Mouse (Mus musculus) forebrain, embryonic 11.5 days (tissue): ENCODE measurements around the gene Cep295nl. TPM values are rescaled to one million over a fixed set of nuclear protein-coding genes. Genes with fewer than 3 reads are reported as not detected.

Experiments used
- ATAC-seq: fragments of 200-750 bp; cut with Nextera tagmentation; replicated peaks from 2 replicates; pipeline ENCODE4 v1.8.0; 2017; ENCODE audit warnings: moderate TSS enrichment; ENCODE audit not compliant: low FRiP score
- DNase-seq: peaks from one replicate; pipeline ENCODE4 v3.0.0-alpha.2; 2017; ENCODE audit warnings: low spot score
- H3K27ac ChIP-seq: fragments of 300-500 bp; sonication (generic); 2 replicates; pipeline ENCODE4 v1.5.1; 2014; ENCODE audit warnings: low read depth, low read length
- H3K27me3 ChIP-seq: fragments of 300-500 bp; sonication (generic); 2 replicates; pipeline ENCODE4 v1.6.1; 2014; ENCODE audit warnings: mild to moderate bottlenecking, low read length, mixed read lengths; ENCODE audit not compliant: control insufficient read depth, insufficient read depth
- H3K36me3 ChIP-seq: fragments of 300-500 bp; sonication (generic); 2 replicates; pipeline ENCODE4 v1.6.1; 2014; ENCODE audit warnings: mild to moderate bottlenecking, low read length, moderate library complexity, mixed read lengths; ENCODE audit not compliant: control insufficient read depth, insufficient read depth
- H3K4me1 ChIP-seq: fragments of 300-500 bp; sonication (generic); replicated peaks from 2 replicates; pipeline ENCODE4 v1.6.1; 2014; ENCODE audit warnings: low read length, mixed read lengths; ENCODE audit not compliant: control insufficient read depth, insufficient read depth
- H3K4me2 ChIP-seq: fragments of 300-500 bp; sonication (generic); 2 replicates; pipeline ENCODE4 v1.6.1; 2014; ENCODE audit warnings: low read depth, mild to moderate bottlenecking, low read length, moderate library complexity, mixed read lengths; ENCODE audit not compliant: severe bottlenecking
- H3K4me3 ChIP-seq: fragments of 300-500 bp; sonication (generic); 2 replicates; pipeline ENCODE4 v1.5.1; 2014; ENCODE audit warnings: low read depth, low read length
- H3K9ac ChIP-seq: fragments of 300-500 bp; sonication (generic); 2 replicates; pipeline ENCODE4 v1.6.1; 2014; ENCODE audit warnings: low read length
- H3K9me3 ChIP-seq: fragments of 300-500 bp; sonication (generic); 2 replicates; pipeline ENCODE4 v1.6.1; 2016; ENCODE audit warnings: low read length, mixed read lengths; ENCODE audit not compliant: control insufficient read depth
- WGBS: fragments of 180-500 bp; shearing (Covaris S2); extraction: QIAGEN DNeasy Blood & Tissue Kit; methylation state at CpG from one replicate; pipeline ENCODE4 v1.1.7; 2014; 5-methylcytosine and 5-hydroxymethylcytosine counted together
- polyA plus RNA-seq: library from polyadenylated mRNA; unstranded; fragments of >200 nt; fragmentation: Nextera tagmentation; extraction: Ambion mirVana; gene quantifications from 2 replicates; pipeline ENCODE4 v1.2.1, GENCODE M21; 2014

The Cep295nl gene
- polyA plus RNA-seq, 1 experiment from 2014 or later, result 0.44 TPM

- Histone ChIP-seq H3K27ac (no peak overlapping the region), H3K4me2 (no peak overlapping the region), H3K9me3 (no peaks in the 10 kb centered on the region), H3K4me3 (no peak overlapping the region), H3K36me3 (no peaks in the 10 kb centered on the region; the same call in 1 of the 2 replicates), H3K27me3 (no peaks in the 10 kb centered on the region), H3K9ac (no peak overlapping the region), H3K4me1 (no peaks in the 10 kb centered on the region)
- no peak for DNase-seq
- ATAC-seq, result no peak
- 94% methylated on average over 17 of the region's 17 CpGs for WGBS
Measured at GRCm38 (mm10) chr11:118333431-118333830, 8.9 kb downstream of the Cep295nl start.

- WGBS, result 93% methylated on average over 11 of the region's 11 CpGs
- Histone ChIP-seq H3K4me3 (no peak overlapping the region), H3K9me3 (no peaks in the 10 kb centered on the region), H3K9ac (no peak overlapping the region), H3K27me3 (no peaks in the 10 kb centered on the region), H3K36me3 (no peaks in the 10 kb centered on the region; the same call in 1 of the 2 replicates), H3K4me1 (no peaks in the 10 kb centered on the region; the same call in 1 of the 2 replicates), H3K27ac (no peak overlapping the region), H3K4me2 (no peak overlapping the region)
- DNase-seq (no peak), ATAC-seq (no peak)
Measured at GRCm38 (mm10) chr11:118332376-118332775, 9.9 kb downstream of the Cep295nl start.

GRCm38 (mm10) chr11:118330777-118331176 is 11.5 kb downstream of the Cep295nl start:
- no peak overlapping the region for H3K4me3 ChIP-seq
- no peaks in the 10 kb centered on the region; the same call in 1 of the 2 replicates for H3K36me3 ChIP-seq
- DNase-seq (no peak), ATAC-seq (no peak)
- no peaks in the 10 kb centered on the region for H3K9me3 ChIP-seq
- no peak overlapping the region for H3K27ac ChIP-seq
- H3K4me2 ChIP-seq, result no peak overlapping the region
- 96% methylated on average over 16 of the region's 16 CpGs for WGBS
- H3K4me1 ChIP-seq, result no peaks in the 10 kb centered on the region; the same call in 1 of the 2 replicates
- no peak overlapping the region for H3K9ac ChIP-seq
- H3K27me3 ChIP-seq, result no peaks in the 10 kb centered on the region

- Histone ChIP-seq H3K27ac (no peak overlapping the region), H3K36me3 (no peaks in the 10 kb centered on the region; the same call in 1 of the 2 replicates), H3K9ac (no peak overlapping the region), H3K4me1 (no peaks in the 10 kb centered on the region; the same call in 1 of the 2 replicates), H3K27me3 (no peaks in the 10 kb centered on the region), H3K4me2 (no peak overlapping the region), H3K9me3 (no peaks in the 10 kb centered on the region), H3K4me3 (no peak overlapping the region)
- no peak for DNase-seq
- no peak for ATAC-seq
- WGBS, result 93% methylated on average over 14 of the region's 14 CpGs
Measured at GRCm38 (mm10) chr11:118330361-118330760, 11.9 kb downstream of the Cep295nl start.

GRCm38 (mm10) chr11:118328947-118329346 is 13.4 kb downstream of the Cep295nl start:
- Histone ChIP-seq H3K4me2 (no peak overlapping the region), H3K9me3 (no peaks in the 10 kb centered on the region), H3K27me3 (no peaks in the 10 kb centered on the region), H3K36me3 (no peaks in the 10 kb centered on the region; the same call in 1 of the 2 replicates), H3K27ac (no peak overlapping the region), H3K4me1 (no peaks in the 10 kb centered on the region; the same call in 1 of the 2 replicates), H3K9ac (no peak overlapping the region), H3K4me3 (no peak overlapping the region)
- 92% methylated on average over 5 of the region's 5 CpGs for WGBS
- ATAC-seq (no peak), DNase-seq (no peak)

GRCm38 (mm10) chr11:118328511-118328910 is 13.8 kb downstream of the Cep295nl start:
- no peak overlapping the region for H3K27ac ChIP-seq
- H3K9ac ChIP-seq, result no peak overlapping the region
- 91% methylated on average over 6 of the region's 6 CpGs for WGBS
- DNase-seq (no peak), ATAC-seq (no peak)
- no peaks in the 10 kb centered on the region; the same call in 1 of the 2 replicates for H3K36me3 ChIP-seq
- no peaks in the 10 kb centered on the region for H3K27me3 ChIP-seq
- no peak overlapping the region for H3K4me3 ChIP-seq
- H3K4me1 ChIP-seq, result no peaks in the 10 kb centered on the region; the same call in 1 of the 2 replicates
- no peak overlapping the region for H3K4me2 ChIP-seq
- H3K9me3 ChIP-seq, result no peaks in the 10 kb centered on the region

- H3K27ac ChIP-seq, result no peak overlapping the region
- ATAC-seq (no peak), DNase-seq (no peak)
- no peak overlapping the region for H3K4me3 ChIP-seq
- H3K9ac ChIP-seq, result no peak overlapping the region
- H3K4me2 ChIP-seq, result no peak overlapping the region
- no peaks in the 10 kb centered on the region for H3K9me3 ChIP-seq
- H3K4me1 ChIP-seq, result no peaks in the 10 kb centered on the region; the same call in 1 of the 2 replicates
- no peaks in the 10 kb centered on the region for H3K27me3 ChIP-seq
- no peaks in the 10 kb centered on the region for H3K36me3 ChIP-seq
- WGBS, result 83% methylated on average over 24 of the region's 24 CpGs
Measured at GRCm38 (mm10) chr11:118326991-118327971, 15.0 kb downstream of the Cep295nl start.

GRCm38 (mm10) chr11:118326491-118326890 is 15.8 kb downstream of the Cep295nl start:
- H3K27ac ChIP-seq, result no peak overlapping the region
- DNase-seq (no peak), ATAC-seq (no peak)
- no peak overlapping the region for H3K4me2 ChIP-seq
- no peak overlapping the region for H3K9ac ChIP-seq
- no peaks in the 10 kb centered on the region for H3K27me3 ChIP-seq
- no peak overlapping the region for H3K4me3 ChIP-seq
- H3K4me1 ChIP-seq, result no peaks in the 10 kb centered on the region; the same call in 1 of the 2 replicates
- H3K9me3 ChIP-seq, result no peaks in the 10 kb centered on the region
- H3K36me3 ChIP-seq, result no peaks in the 10 kb centered on the region
- 85% methylated on average over 4 of the region's 4 CpGs for WGBS
